In genomic region chr7:135125296-135126065, GRCm38 (mm10) we compare ENCODE assay signal across 14 mouse cellular contexts.
"Had no signal": no experiment of that assay in that cellular context is flagged by ENCODE, and none has a peak within 500 bp of the region (broad histone marks: within the 10 kb centered on the region; RNA-seq: fewer than 3 reads in every experiment).

No protein-coding gene starts in this region.

- H3K9ac ChIP-seq: liver, embryonic 15.5 days; lung, embryonic 15.5 days had no signal

- H3K4me2 ChIP-seq: liver, embryonic 11.5 days; liver, embryonic 15.5 days; lung, embryonic 15.5 days; midbrain, embryonic 11.5 days had no signal

- H3K36me3 ChIP-seq: liver, embryonic 15.5 days had no signal

- H3K27ac ChIP-seq: kidney, postnatal 0 days; left cerebral cortex, adult 2 months; limb, embryonic 10.5 days; liver, embryonic 15.5 days; lung, embryonic 15.5 days had no signal

- H3K4me1 ChIP-seq: liver, embryonic 15.5 days; lung, embryonic 15.5 days had no signal

- H3K27me3 ChIP-seq: liver, embryonic 15.5 days; lung, embryonic 15.5 days; megakaryocyte, embryonic 14.5 days had no signal

- DNase-seq: kidney, adult 11 months; kidney, adult 9 months; kidney, postnatal 4 days; right cerebral cortex, adult 18-20 months; right cerebral cortex, postnatal 25 days; thymus, postnatal 36 days had no signal

- H3K9me3 ChIP-seq: limb, embryonic 10.5 days; liver, embryonic 15.5 days; lung, embryonic 15.5 days; megakaryocyte, embryonic 14.5 days had no signal

- H3K4me3 ChIP-seq: left cerebral cortex, adult 2 months; limb, embryonic 10.5 days; liver, embryonic 15.5 days; lung, embryonic 15.5 days; megakaryocyte, embryonic 14.5 days had no signal
